Mouse (Mus musculus) mouse embryonic stem cell (cell line): ENCODE data around the gene Spi1.
"Not testable (repeated sequence)": the region's sequence is repeated elsewhere in the genome, so short reads cannot be mapped to it uniquely, and the experiment has no call there.

Experiments
- in situ Hi-C, 2 experiments: fragments of 300-500 bp; cut with MboI; formaldehyde crosslinking; loops; 1 replicate in 1 of 2; 3 replicates in 1 of 2; pipeline ENCODE4 v1.14.3; 2019 to 2020; ENCODE audit warnings: low sequenced_read_pairs in 2 of 2, low pct_unique_long_range_greater_than_20kb in 1 of 2, mixed read lengths in 1 of 2; ENCODE audit not compliant: unreplicated experiment in 1 of 2

Spi1 gene

GRCm38 (mm10) chr2:91081775-91082695 is at the start of gene Spi1:
Gene Spi1 (plus strand): TSS chr2:91082390.
- in situ Hi-C loops = no loop called here

GRCm38 (mm10) chr2:91033000-91033399 is 49.2 kb upstream of the Spi1 start:
- in situ Hi-C loops = loop anchor here in 1 of 2 experiments (5.0 kb wide), 1 partner anchor 64 kb away; no protein-coding TSS in a partner anchor

DNA sequence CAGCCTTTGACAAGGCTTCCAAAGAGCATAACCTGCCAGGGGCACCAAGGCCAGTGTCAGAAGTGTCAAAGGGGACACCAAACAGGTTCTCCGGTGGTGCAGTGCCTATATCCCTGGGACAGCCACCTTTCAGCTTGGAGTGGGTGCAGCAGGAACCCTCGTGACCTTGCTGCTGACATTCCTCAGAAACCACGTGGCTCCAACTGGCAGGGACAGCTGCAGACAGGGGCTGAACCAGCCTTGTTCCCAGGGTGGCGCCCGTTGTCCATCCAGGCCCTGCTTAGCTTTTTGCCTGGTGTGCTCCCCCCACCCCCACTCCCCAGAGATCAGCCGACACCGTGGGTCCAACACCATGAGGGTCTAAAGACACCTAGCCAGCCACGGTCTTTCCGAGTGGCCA is 46.8 kb upstream of the Spi1 start, which contains the start of gene Rapsn:
TSS of gene Rapsn (plus strand) at position 236 of the 400 bp plus-strand sequence.
- in situ Hi-C loops = no loop called here

- in situ Hi-C loops = loop anchor here in 1 of 2 experiments (5.0 kb wide), 1 partner anchor 56 kb away; no protein-coding TSS in a partner anchor
These were observed 40.4 kb upstream of the Spi1 start for GRCm38 (mm10) chr2:91041786-91042185.

DNA sequence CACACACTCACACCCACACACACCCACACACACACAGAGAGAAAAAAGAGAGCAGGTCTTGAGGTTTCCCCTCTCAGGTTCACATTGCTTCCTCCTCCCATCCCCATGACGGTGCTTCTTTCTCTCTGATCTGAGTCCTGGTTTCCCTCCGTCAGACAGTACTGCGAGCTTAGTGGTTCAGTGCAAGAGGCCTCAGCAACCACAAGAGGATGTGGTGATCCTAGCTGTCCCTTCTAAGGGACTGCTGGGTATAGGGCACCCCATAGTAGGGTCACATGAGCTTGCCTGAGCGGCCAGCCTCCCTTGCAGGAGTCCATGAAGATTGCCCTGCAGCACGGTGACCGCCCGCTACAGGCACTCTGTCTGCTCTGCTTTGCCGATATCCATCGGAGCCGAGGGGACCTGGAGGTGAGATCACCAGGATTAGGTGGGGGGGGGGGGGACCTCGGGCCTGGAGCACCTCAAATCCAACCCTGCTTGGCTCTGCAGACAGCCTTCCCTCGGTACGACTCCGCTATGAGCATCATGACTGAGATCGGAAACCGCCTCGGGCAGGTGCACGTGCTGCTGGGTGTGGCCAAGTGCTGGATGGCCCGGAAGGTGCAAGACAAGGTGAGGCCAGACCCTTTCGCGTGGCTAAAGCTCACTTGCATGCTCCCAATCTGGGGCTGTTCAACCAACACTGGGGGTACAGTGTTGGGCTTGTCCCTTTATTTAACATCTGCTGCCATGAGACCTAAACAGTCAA is 39.4 kb upstream of the Spi1 start:
- in situ Hi-C loops = loop anchor here in 1 of 2 experiments (5.0 kb wide), 1 partner anchor 54 kb away; no protein-coding TSS in a partner anchor

DNA sequence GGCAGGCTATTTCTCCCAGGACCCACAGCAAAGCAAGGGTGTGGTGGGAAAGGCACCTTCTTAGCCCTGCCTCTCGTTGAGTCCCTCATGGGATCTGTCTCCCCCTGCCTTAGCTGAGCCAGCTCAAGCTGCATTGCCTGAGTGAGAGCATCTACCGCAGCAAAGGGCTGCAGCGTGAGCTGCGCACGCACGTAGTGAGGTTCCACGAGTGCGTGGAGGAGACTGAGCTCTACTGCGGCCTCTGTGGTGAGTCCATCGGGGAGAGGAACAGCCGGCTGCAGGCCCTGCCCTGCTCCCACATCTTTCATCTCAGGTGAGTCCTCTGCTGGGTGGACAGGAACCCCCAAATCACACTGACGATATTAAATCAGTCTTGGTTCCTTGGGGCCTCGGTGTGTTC is 37.5 kb upstream of the Spi1 start:
- in situ Hi-C loops = loop anchor here in 1 of 2 experiments (5.0 kb wide), 1 partner anchor 53 kb away; no protein-coding TSS in a partner anchor

GRCm38 (mm10) chr2:91045805-91046204 is 36.4 kb upstream of the Spi1 start:
- in situ Hi-C loops = not testable (repeated sequence)

- in situ Hi-C loops = no loop called here
These were observed 34.8 kb upstream of the Spi1 start for GRCm38 (mm10) chr2:91047359-91047758.

DNA sequence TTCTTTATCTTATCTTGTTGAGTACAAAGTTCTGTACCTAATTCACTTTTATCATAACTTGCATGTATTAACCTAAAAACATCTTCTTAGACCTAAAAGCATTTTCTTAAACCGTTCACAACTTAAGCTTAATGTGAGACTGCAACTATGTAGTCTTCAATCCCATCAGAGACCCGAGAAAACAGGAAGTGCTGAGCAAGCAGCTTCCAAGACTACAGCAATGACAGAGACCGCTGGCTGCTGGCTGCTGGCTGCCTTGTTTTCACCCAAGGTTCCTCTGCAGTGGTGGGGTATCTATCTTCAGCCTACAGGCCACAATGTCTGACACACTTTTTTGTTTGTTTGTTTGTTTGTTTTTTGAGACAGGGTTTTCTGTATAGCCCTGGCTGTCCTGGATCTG is 30.3 kb upstream of the Spi1 start:
- in situ Hi-C loops = no loop called here

DNA sequence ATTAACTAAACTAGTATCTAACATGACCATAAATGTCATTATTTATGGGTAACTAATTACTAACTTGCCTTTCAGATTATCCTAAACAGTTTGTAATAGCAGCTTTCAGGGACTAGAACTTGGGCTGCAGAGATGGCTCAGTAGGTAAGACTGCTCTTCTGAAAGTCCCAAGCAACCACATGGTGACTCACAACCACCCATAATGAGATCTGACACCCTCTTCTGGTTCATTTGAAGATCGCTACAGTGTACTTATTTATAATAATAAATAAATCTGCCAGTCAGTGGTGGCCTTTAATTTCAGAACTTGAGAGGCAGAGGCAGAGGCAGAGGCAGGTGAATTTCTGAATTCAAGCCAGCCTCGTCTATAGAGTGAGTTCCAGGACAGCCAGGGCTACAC is 29.4 kb upstream of the Spi1 start:
- in situ Hi-C loops = no loop called here

DNA sequence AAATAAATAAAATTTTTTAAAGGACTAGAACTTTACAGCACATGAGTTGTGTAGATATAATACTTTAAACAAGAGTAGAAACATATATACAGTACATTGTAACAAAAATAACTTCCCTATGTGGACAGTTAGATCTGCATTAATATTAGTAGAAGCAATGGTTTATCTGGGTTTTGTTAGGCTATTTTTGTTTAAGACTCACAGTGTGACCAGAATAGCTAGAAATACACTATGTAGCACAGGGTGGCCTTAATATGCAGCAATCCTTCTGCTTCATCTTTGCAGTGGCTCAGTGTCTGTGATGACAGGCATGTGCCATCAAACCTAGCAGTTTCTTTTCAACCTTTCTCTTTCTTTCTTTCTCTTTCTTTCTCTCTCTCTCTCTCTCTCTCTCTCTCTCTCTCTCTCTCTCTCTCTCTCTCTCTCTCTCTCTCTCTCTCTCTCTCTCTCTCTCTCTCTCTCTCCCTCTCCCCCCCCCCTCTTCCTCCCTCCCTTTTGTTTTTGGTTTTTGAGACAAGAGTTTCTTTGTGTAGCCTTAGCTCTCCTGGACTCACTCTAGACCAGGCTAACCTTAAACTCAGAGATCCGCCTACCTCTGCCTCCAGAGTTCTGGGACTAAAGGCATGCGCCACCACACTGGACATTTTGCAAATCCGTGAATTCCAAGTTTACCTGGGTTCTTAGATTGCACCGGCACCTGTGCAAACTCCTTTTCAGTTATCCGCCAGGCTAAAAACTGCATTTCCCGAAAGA is 28.8 kb upstream of the Spi1 start:
- in situ Hi-C loops = no loop called here

DNA sequence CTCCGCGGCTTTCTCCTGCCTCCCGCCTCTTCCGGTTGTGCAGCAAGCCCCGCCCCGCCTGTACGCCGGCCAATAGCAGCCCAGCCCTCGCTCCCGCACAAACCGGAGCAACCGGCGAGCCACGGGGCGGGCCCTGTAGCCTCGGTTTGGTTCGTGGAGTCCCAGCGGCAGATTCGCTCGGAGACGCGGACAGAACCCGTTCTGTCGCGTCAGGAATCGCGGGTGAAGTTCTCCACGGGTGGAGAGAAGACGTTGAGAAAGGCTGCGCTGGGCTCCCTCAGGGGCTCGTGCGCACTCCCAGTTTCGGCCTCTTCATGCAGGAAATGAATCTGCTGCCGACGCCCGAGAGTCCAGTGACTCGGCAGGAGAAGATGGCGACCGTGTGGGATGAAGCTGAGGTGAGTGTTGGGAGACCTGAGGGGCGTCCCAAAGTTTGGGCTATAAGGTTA is 28.2 kb upstream of the Spi1 start, which contains the start of gene Psmc3:
TSS of gene Psmc3 (plus strand) at position 76 of the 449 bp plus-strand sequence.
- in situ Hi-C loops = no loop called here

GRCm38 (mm10) chr2:91058435-91058834 is 23.8 kb upstream of the Spi1 start:
- in situ Hi-C loops = no loop called here

DNA sequence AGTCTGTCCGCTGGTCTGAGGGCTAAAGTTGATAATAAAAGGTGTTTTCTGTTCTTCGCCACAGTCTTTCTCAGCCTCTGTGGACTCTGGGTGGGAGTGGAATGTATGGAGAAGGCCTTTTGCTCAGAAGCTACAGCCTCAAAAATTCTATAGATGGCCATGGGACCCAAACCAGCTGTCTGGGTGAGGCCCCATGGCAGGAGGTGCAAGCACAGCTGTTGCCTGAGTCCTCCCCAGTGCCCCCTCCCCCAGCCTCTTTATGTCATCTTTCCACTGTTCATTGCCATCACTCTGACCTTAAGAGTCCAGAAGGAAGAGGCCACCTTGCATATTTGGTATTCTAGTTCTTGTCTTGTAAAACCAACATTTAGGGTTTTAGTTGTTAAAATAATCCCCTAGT is 22.8 kb upstream of the Spi1 start:
- in situ Hi-C loops = no loop called here

- in situ Hi-C loops = no loop called here
These were observed 21.4 kb upstream of the Spi1 start for GRCm38 (mm10) chr2:91060544-91061355.

DNA sequence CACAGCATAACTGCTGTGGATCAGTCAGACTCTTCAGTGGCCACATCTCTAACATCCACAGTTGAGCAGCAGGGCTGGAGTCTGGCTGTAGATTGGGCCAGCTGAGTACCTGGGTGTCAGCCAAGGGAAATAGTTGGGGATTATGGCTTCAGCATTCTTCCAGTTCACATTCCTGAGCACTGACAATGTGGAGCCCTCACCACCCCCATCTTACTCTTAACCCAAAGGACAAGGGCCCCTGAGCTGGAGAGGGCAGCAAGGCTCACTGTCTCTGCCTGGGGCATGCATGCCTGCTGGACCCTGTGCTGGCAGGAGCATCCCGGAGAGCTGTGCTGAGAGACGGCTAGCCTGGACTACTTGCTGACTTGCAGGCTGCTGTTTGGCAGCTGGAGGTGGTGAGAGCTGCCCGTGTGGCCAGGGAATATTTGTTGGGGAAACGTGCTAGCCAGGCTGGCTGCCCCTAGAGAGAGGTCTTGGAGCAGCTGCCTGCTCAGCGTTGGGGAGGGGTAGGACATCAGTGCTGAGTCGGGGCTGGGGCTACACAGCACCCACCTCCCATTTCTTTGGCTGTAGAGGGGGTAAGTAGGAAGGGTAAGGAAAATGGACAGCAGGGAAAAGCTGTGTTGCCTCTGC is 20.2 kb upstream of the Spi1 start:
- in situ Hi-C loops = no loop called here
